Mouse (Mus musculus) skeletal muscle tissue, postnatal 0 days (tissue): Measurements from ENCODE around the gene Nxpe4. TPM values are rescaled to one million over a fixed set of nuclear protein-coding genes. Genes with fewer than 3 reads are reported as not detected.

Experiments used
- polyA plus RNA-seq: library from polyadenylated mRNA; unstranded; fragments of >200 nt; fragmentation: Nextera tagmentation; extraction: Ambion mirVana; gene quantifications from 2 replicates; pipeline ENCODE4 v1.2.1, GENCODE M21; 2015

Nxpe4 gene
- 5.0 and 5.6 TPM in 2 replicates for polyA plus RNA-seq

DNA sequence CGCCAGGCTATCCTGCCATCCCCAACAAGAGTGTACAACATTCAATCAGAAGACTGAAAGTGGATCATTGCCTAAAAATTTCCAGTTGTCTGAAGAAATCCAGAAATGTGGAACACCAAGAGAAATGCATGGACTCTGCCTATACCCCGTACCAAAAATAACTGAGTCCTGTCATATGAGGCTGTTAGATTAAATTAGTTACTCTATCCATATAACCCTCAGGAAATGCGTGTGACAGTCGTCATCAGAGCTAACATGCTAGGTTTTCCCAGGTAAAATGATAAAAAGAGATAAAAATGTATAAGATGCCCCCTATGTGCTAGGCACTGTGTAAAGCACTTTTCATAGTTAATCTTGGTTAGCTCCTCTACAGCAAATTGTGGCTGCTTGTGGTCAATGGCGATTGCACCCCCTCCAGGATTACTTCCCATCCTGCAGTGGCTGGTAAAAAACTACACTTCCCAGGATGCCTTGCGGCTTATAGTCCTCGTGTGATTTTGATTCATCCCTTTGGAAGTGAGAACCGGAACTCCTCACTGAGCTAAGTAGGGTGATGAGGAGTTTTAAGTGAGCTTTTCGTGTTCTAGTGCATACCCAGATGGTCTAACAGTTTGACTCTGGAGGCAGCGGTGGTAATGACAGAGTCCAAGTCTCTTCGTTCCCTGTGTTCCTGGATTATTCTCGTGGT lies at the start of gene Nxpe4:
Gene Nxpe4 (plus strand): TSS at position 519 of the 688 bp plus-strand sequence.

GRCm38 (mm10) chr9:48353148-48353698 lies 191.4 kb downstream of the Nxpe4 start, which contains the start of gene Nxpe2:
Gene Nxpe2, minus strand, starts transcription at chr9:48353454.

Other genes with a start within 250 kb of the Nxpe4 start
- 0.54 and 0.97 TPM in 2 replicates for gene Nxpe2, start 191.4 kb downstream of the Nxpe4 start, polyA plus RNA-seq